In genomic region chr3:143970771-143971170, GRCm38 (mm10) we compare ENCODE assay signal across 25 mouse cellular contexts.
DNase-seq lines count a peak whose midpoint lies in the region; ATAC-seq lines count a peak whose summit lies in the region.
"Had no signal": no experiment of that assay in that cellular context is flagged by ENCODE, and none has a peak within 500 bp of the region (broad histone marks: within the 10 kb centered on the region; RNA-seq: fewer than 3 reads in every experiment).

No protein-coding gene starts in this region.

- no peak overlapping the region for H3K4me2 ChIP-seq in kidney, embryonic 16.5 days (replicated peaks; ENCODE audit: low read depth, low read length)
- H3K4me2 ChIP-seq: embryonic facial prominence, embryonic 13.5 days; forebrain, embryonic 12.5 days; forebrain, embryonic 15.5 days; heart, embryonic 13.5 days; hindbrain, embryonic 12.5 days; hindbrain, embryonic 15.5 days had no signal

- H3K27me3 ChIP-seq in kidney, embryonic 16.5 days (ENCODE audit: insufficient read depth, low read length), result no peaks in the 10 kb centered on the region; the same call in 1 of the 2 replicates
- H3K27me3 ChIP-seq: embryonic facial prominence, embryonic 13.5 days; forebrain, embryonic 15.5 days; heart, embryonic 13.5 days; hindbrain, embryonic 12.5 days; hindbrain, embryonic 15.5 days had no signal

- H3K4me1 ChIP-seq in kidney, embryonic 16.5 days (ENCODE audit: insufficient read depth, low read length), result no peaks in the 10 kb centered on the region
- H3K4me1 ChIP-seq: embryonic facial prominence, embryonic 10.5 days; embryonic facial prominence, embryonic 13.5 days; forebrain, embryonic 12.5 days; forebrain, embryonic 15.5 days; heart, embryonic 10.5 days; heart, embryonic 13.5 days; hindbrain, embryonic 12.5 days; hindbrain, embryonic 15.5 days had no signal

- H3K27ac ChIP-seq in kidney, embryonic 16.5 days (ENCODE audit: low read length), result no peak overlapping the region
- H3K27ac ChIP-seq: embryonic facial prominence, embryonic 10.5 days; embryonic facial prominence, embryonic 13.5 days; forebrain, embryonic 12.5 days; forebrain, embryonic 15.5 days; heart, adult 2 months; heart, embryonic 10.5 days; heart, embryonic 13.5 days; hindbrain, embryonic 12.5 days; hindbrain, embryonic 15.5 days had no signal

- DNase-seq in kidney, adult 8-10 months, result peak; percentile 14 to 29
- DNase-seq in kidney, postnatal 14 days, result peak; percentile 19
- no peak for DNase-seq in kidney, adult 18-20 months
- peak; percentile 19 to 50 for DNase-seq in kidney, postnatal 36 days
- DNase-seq in embryo, embryonic 9.5 days (ENCODE audit: extremely low spot score), result no peak
- DNase-seq: adrenal gland, adult 2 months; adrenal gland, postnatal 14 days; cerebellum, adult 11 months; cerebellum, adult 2 months; cerebellum, adult 9-11 months; cerebellum, postnatal 25 days; gastrocnemius, postnatal 25 days; heart, adult 2 months; heart, postnatal 14 days had no signal

- WGBS in kidney, embryonic 16.5 days, result 82% methylated on average over 11 of the region's 11 CpGs

- no peaks in the 10 kb centered on the region for H3K36me3 ChIP-seq in kidney, embryonic 16.5 days (ENCODE audit: insufficient read depth, low read length)
- H3K36me3 ChIP-seq: embryonic facial prominence, embryonic 10.5 days; embryonic facial prominence, embryonic 13.5 days; forebrain, embryonic 12.5 days; forebrain, embryonic 15.5 days; heart, embryonic 10.5 days; heart, embryonic 13.5 days; hindbrain, embryonic 12.5 days; hindbrain, embryonic 15.5 days had no signal

- H3K9ac ChIP-seq in kidney, embryonic 16.5 days (replicated peaks; ENCODE audit: low read length), result no peak overlapping the region
- H3K9ac ChIP-seq: embryonic facial prominence, embryonic 13.5 days; forebrain, embryonic 12.5 days; forebrain, embryonic 15.5 days; heart, embryonic 13.5 days; hindbrain, embryonic 12.5 days; hindbrain, embryonic 15.5 days had no signal

- no peak overlapping the region for H3K4me3 ChIP-seq in kidney, embryonic 16.5 days (ENCODE audit: low read length)
- H3K4me3 ChIP-seq: embryonic facial prominence, embryonic 10.5 days; embryonic facial prominence, embryonic 13.5 days; erythroblast, embryonic 14.5 days; forebrain, embryonic 12.5 days; forebrain, embryonic 15.5 days; heart, adult 2 months; heart, embryonic 10.5 days; heart, embryonic 13.5 days; hindbrain, embryonic 12.5 days; hindbrain, embryonic 15.5 days had no signal

- ATAC-seq in kidney, embryonic 16.5 days (ENCODE audit: low FRiP score, low TSS enrichment), result no peak
- ATAC-seq: CD4-positive, CD25-positive, alpha-beta regulatory T cell, adult 4 months; forebrain, embryonic 15.5 days had no signal

- H3K9me3 ChIP-seq in kidney, embryonic 16.5 days (ENCODE audit: low read length), result no peaks in the 10 kb centered on the region
- H3K9me3 ChIP-seq: embryonic facial prominence, embryonic 10.5 days; embryonic facial prominence, embryonic 13.5 days; forebrain, embryonic 12.5 days; forebrain, embryonic 15.5 days; heart, embryonic 10.5 days; heart, embryonic 13.5 days; hindbrain, embryonic 12.5 days; hindbrain, embryonic 15.5 days had no signal

Comparison
In these comparisons a context has a peak if more than half of its experiments do, and no peak if none do; other contexts are left out.
1. DNase-seq: peak in kidney, adult 8-10 months (2 of 2), kidney, postnatal 14 days (single experiment) and kidney, postnatal 36 days (2 of 2); none in kidney, adult 18-20 months (single experiment) and embryo, embryonic 9.5 days (single experiment).